Mouse (Mus musculus) brain, embryonic 14.5 days (tissue): ENCODE data around the gene Rprd2.

Experiments
- CTCF ChIP-seq: fragments of 200-500 bp; IDR thresholded peaks from 2 replicates; pipeline ENCODE4 v1.5.1; 2012; ENCODE audit warnings: inconsistent platforms, mild to moderate bottlenecking, moderate library complexity, borderline replicate concordance; ENCODE audit not compliant: insufficient read depth, insufficient read length; ENCODE audit errors: extremely low read depth
- POLR2A ChIP-seq: fragments of 200-500 bp; IDR thresholded peaks from 2 replicates; pipeline ENCODE4 v1.6.1; 2012; ENCODE audit warnings: mild to moderate bottlenecking, inconsistent platforms, borderline replicate concordance; ENCODE audit not compliant: poor library complexity, insufficient read depth, insufficient read length, severe bottlenecking; ENCODE audit errors: extremely low read depth

DNA sequence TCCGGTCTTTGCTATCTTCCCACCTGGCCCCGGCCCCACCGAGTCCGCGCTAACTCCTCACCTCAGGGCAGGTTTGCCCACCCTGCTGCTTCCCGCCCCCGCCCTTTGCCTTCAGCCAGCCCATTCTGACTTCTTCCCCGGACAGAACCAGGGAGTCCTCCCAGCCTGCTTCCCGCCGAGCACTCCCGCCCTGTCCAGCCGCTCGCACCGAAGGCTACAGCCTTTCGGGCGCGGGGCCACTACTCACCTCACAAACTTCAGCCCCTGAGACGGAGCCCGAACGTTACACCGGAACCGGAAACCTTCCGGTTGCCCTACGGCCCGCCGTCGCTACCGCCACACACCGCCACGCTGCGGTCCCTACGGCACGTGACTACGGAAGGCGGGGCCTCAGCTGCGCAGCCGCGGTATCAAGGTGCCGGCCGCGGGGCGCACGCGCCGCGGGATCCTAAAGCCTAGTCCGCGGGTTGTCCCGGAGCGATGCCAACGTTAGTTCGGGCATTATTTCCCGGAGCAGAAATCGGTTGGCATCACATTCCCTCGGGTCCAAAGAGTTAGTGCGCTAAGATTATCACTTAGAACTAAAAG is 36.9 kb upstream of the Rprd2 start, which contains the start of gene Prpf3:
- TF ChIP-seq CTCF: no peak
- peak; percentile 67 for TF ChIP-seq POLR2A
